Mouse (Mus musculus) layer of hippocampus, postnatal 14 days (tissue): ENCODE results near the gene Serpinb6e. TPM values are rescaled to one million over a fixed set of nuclear protein-coding genes. Genes with fewer than 3 reads are reported as not detected.

Source experiments
- DNase-seq, 2 experiments: peaks; one replicate each; pipeline ENCODE4 v3.0.0; 2021 to 2022; ENCODE audit warnings: low spot score in 2 of 2, mixed read lengths in 1 of 2
- long read RNA-seq, 2 experiments: library from polyadenylated mRNA; stranded (forward); transcript quantifications; one replicate each; pipeline ENCODE4 v2.0.0; 2021
- total RNA-seq, 2 experiments: library from RNA; stranded (reverse); gene quantifications; 2 replicates each; pipeline ENCODE4 v1.2.3; 2021

Serpinb6e gene
- total RNA-seq, result not detected
- long read RNA-seq, experiment 1, result 0 reads
- long read RNA-seq, experiment 2, result 0 reads

DNA sequence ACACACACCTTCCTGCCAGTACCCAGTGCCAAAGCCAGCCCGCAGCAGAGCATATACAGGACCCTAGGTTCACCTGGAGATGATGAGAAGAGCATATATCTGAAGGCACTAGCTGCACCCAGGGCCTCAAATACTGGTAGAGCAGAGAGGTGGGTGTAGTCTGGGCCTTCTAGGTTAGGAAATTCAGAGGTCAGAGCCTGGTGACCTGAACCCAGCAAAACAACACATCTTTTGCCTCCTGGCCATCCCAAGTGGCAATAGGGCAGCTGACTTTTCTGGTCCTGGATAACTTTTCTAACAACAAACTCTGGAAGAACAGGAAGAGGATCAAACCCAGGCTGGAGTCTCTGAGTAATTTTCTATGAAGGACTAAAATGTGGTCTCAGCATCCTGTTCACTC, at the start of gene Serpinb6e:
Gene Serpinb6e, minus strand, starts transcription at position 101 of the 400 bp plus-strand sequence.
- no peak for DNase-seq

- no peak for DNase-seq
These were observed 12.5 kb downstream of the Serpinb6e start for GRCm38 (mm10) chr13:33830751-33831150.

DNA sequence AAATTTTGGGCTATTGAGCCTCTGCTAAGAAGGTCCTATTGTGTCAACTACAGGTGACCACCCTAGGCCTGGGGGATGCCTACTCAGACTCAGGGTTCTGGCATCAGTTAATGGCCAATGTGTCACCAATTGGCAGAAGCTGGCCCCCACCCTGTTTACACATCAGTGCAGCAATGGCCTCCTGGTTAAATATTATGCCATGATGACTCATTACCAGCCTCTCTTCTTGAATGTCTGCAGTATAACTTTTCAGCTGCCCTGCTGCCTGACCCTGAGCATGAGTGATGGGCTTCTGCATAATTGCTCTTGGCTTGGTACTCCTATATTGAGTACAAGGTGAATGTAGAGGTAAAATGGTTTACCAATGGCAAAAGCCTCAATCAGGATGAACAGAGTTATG, 19.8 kb downstream of the Serpinb6e start:
- DNase-seq, result no peak

- peak in 1 of 2 experiments; percentile 16 for DNase-seq
These were observed 21.6 kb downstream of the Serpinb6e start for GRCm38 (mm10) chr13:33821490-33822143.

Other genes starting within 250 kb of the Serpinb6e start
- not detected for gene Serpinb6d, start 182.0 kb downstream of the Serpinb6e start, total RNA-seq
- gene Serpinb6c, start 62.3 kb upstream of the Serpinb6e start, total RNA-seq, result under 1 TPM; 0.38 to 0.58 TPM
- gene Nqo2, start 121.3 kb upstream of the Serpinb6e start, total RNA-seq, result 1 to 10 TPM; 5.3 to 7.1 TPM
- gene Ripk1, start 159.0 kb upstream of the Serpinb6e start, total RNA-seq, result 1 to 10 TPM; 7.7 to 8.2 TPM
- 10 to 100 TPM; 45.3 to 49.5 TPM for gene Serpinb6a, start 159.4 kb upstream of the Serpinb6e start, total RNA-seq
- gene Bphl, start 194.2 kb upstream of the Serpinb6e start, total RNA-seq, result 10 to 100 TPM; 39.3 to 46.4 TPM
- gene Tubb2a, start 234.6 kb upstream of the Serpinb6e start, total RNA-seq, result 1,000 to 10,000 TPM; 2,027 to 2,125 TPM